Mouse (Mus musculus): ENCODE results near the gene Tinf2.

Gene Tinf2

DNA sequence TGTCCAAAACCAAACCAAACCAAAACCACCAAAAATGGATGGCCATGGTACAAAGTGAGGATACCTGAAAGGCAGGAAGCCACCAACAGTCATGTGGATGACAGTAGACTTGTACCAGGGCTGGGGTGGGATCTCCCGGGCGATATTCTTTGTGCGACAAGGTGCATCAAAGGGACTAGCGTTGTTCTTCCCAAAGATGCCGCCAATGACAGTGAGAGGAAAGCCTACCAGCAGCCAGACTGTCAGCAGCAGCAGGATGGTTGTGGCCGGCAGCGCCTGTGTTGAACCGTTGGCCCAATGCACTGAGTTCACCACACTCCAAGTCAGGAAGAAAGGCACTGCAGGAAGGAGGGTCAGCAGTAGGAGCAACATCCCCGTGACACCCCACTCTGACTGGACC lies 43.8 kb downstream of the Tinf2 start, which contains the start of gene Gm49378:
Gene Gm49378 (minus strand): TSS at position 101 of the 400 bp plus-strand sequence.
- no peak for DNase-seq (ENCODE audit: low read depth, low spot score)

DNA sequence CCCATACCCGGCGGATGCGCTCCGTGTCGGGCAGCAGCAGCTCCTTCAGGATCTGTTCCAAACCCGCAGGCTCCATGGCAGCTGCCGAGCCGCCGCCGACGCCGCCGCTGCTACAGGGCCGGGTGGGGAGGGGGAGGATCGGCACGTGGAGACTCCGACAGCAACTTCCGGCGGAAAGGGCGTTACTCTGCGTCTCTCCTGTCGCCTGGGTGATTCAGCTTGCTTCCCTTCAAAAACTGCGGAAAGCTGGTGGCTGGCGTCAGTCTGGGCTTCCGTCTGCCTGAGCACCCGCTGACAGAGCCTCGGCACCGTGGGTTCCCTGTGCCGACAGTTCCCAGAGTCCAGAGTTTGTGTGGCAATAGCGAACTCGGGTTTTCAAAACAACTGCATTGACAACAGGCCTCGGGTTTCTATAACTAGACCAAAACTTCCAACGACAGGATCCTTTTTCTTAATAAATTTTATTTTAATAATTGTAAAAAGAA lies 46.1 kb downstream of the Tinf2 start, which contains the start of gene Ipo4:
Gene Ipo4 (minus strand): TSS at position 435 of the 485 bp plus-strand sequence.
- DNase-seq (ENCODE audit: low read depth, low spot score): peak; percentile 71

DNA sequence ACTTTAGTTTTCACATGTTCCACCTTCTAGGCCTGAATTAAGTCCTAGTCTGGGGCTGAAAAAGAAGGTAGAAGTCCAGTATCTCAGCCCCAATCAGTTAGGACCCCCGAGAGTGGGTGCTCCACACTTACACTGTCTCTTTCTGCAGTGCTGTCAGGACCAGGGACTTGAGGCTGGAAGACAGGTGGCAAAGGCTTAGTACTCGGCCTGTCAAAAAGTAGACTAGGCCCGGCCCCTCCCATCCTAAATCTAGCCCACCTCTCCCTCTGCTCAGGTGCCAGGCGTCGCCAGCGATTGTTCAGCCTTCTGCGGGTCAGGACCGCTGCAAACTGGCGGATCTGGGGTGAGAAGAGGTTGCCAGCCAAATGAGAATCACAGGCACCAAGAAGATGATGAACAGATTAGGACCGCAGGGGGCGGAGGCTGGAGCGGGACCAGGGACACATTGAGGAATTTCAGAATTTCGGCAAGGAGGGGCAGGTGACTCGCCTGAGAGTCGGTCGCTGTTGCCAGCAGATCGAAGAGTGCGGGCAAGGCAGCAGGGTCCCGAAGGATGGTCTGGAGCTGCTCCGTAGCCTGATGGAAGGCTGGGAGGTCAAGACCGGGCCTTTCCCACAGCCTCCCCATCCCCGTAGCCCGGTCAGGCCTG lies 46.6 kb downstream of the Tinf2 start:
- no peak for DNase-seq (ENCODE audit: low read depth, low spot score)

DNA sequence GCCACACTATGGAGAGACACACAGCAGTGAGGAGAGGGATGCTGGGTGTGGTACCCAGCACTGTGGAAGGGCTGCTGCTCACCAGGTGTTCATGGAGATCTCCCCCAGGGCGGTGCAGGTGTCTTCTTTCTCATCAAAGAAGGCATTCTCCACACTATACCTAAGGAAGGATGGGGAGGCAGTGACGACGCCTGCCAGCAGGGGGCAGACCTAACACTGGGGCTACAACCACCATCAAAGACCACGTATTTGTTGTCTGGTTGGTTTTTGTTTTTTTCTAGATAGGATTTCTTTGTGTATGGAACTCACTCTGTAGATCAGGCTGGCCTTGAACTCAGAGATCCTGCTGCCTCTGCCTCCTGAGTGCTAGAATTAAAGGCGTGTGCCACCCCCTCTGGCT lies 52.3 kb downstream of the Tinf2 start:
- no peak for DNase-seq (ENCODE audit: low read depth, low spot score)

DNA sequence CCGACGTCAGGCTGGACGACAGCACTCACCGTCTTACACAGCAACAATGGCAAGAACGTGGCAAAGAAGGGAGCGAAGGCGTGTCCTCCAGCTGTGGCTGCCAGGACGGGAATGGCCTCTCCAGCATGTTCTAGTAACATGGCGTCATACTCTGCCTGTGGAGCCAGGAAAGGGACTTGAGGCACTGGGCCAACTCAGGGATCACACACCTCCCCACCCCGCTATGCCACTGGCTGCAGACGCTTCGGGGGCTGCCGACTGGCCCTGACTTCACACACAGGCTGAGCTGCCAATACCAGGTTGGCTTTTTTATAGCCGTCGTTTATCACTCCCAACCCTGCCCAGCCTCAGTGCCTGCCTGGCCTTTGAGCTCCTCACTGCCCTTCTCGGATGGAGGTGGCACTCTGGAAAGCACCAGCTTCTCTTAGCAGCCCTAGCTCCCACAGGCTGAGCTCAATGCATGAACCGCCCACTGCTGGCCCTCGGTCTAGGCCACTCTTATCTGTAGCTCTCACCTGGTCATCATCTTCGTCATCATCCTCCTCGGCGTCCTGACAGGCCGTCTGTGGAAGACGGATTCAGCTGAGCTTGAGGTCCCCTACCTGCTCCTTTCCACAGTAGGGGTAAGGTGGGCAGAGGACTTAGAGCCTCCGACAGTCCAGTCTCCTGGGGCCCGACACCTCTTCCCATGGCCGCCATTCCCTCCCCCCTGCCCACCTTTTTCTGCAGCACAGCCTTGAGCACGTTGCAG lies 53.4 kb downstream of the Tinf2 start:
- DNase-seq (ENCODE audit: low read depth, low spot score): no peak

Data from WW6 (cell line).